Mouse (Mus musculus) C3H10T1/2 (cell line): Measurements from ENCODE around the gene Armc8. TPM values are rescaled to one million over a fixed set of nuclear protein-coding genes. Genes with fewer than 3 reads are reported as not detected.

Source experiments
- polyA plus RNA-seq, 2 experiments: library from polyadenylated mRNA; unstranded; fragments of >200 nt; fragmentation: generic; extraction: Trizol; gene quantifications; one replicate each; pipeline ENCODE4 v1.2.1; 2012; ENCODE audit warnings: missing spikeins in 2 of 2

Gene Armc8
- 1 to 10 TPM in 1 of 2 experiments, under 1 TPM in 1; 0.54 to 4.5 TPM for polyA plus RNA-seq

GRCm38 (mm10) chr9:99568347-99569070 lies at the start of gene Armc8:
Gene Armc8 (minus strand): TSS chr9:99568899.

GRCm38 (mm10) chr9:99612202-99612601 lies 43.5 kb upstream of the Armc8 start, which contains the start of gene A4gnt:
Gene A4gnt (plus strand): TSS chr9:99612502.

GRCm38 (mm10) chr9:99575677-99576480 lies 7.2 kb upstream of the Armc8 start, which contains the start of gene Dbr1:
Gene Dbr1 (plus strand): TSS chr9:99575799.

GRCm38 (mm10) chr9:99451161-99451560 lies 117.5 kb downstream of the Armc8 start, which contains the start of gene Nme9:
Gene Nme9 (plus strand): TSS chr9:99451475.

GRCm38 (mm10) chr9:99437031-99437764 lies 131.5 kb downstream of the Armc8 start, which contains the start of gene Mras:
Gene Mras (minus strand): TSS chr9:99437381.

Other genes starting within 250 kb of the Armc8 start
- under 1 TPM; 0.02 to 0.37 TPM for gene Esyt3, start 210.3 kb downstream of the Armc8 start, polyA plus RNA-seq
- gene Mras, start 131.5 kb downstream of the Armc8 start, polyA plus RNA-seq = 10 to 100 TPM; 24.2 to 41.8 TPM
- not detected for gene Nme9, start 117.4 kb downstream of the Armc8 start, polyA plus RNA-seq
- 1 to 10 TPM; 1.8 to 6.8 TPM for gene Dbr1, start 6.9 kb upstream of the Armc8 start, polyA plus RNA-seq
- not detected for gene A4gnt, start 43.6 kb upstream of the Armc8 start, polyA plus RNA-seq
- gene Dzip1l, start 60.6 kb upstream of the Armc8 start, polyA plus RNA-seq = 1 to 10 TPM; 2.9 to 8.0 TPM
- gene Cldn18, start 148.4 kb upstream of the Armc8 start, polyA plus RNA-seq = under 1 TPM in 1 of 2 experiments, not detected in 1; 0.01 TPM